Mouse (Mus musculus): ENCODE results near the gene Mustn1.

GRCm38 (mm10) chr14:30856885-30857507, 22.0 kb upstream of the Mustn1 start:
- TF ChIP-seq CTCF (IDR thresholded peaks at IDR 0.05; ENCODE audit: low read depth) (no peak), EP300 (optimal IDR thresholded peaks at IDR 0.05) (no peak)
